11 mouse cellular contexts compared by ENCODE assay signal in the genomic region with DNA sequence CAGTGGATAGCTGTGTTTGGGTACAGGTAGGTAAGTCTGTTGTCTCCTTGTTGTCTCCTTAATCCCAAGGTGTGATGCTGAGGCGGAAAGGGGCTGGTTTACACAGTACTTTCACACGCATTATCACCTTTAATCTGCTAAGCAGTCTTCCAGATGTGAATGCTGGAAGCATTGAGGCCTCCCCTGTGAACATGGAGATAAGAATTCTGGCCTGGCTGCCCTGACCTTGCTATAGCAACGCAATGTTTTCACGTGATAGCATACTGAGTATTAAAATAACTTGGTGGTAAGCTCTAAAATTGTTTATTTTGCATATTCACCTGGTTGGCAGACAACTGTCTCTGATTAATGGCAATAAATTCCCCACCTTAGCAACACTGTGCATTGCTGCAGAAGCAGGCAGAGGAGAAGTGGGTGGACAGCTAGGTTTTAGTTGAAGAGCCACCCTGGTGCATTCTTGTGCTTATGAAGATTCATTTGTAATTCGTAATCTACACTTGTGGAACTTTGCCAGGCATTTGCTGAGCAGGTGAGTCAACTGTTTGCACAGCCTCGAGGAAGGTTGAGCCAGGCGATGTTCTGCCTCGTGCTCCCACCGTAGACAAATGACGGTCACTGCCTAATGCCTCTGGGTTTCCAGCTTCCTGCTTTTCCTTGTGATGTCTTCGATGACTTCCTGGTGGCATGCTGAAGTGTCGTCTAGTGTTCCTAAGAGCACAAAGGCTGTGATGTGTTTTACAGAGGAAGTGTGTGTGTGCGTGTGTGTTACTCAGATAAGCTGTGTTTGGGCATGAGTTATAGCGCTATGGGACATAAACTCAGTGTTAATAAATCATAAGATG. TPM values are rescaled to one million over a fixed set of nuclear protein-coding genes. Genes with fewer than 3 reads are reported as not detected.
A peak's percentile ranks its signal among the peaks of the same experiment; 100 is the strongest.
DNase-seq lines count a peak whose midpoint lies in the region; ATAC-seq and TF ChIP-seq lines count a peak whose summit lies in the region.
"Had no signal": no experiment of that assay in that cellular context is flagged by ENCODE, and none has a peak within 500 bp of the region (broad histone marks: within the 10 kb centered on the region; RNA-seq: fewer than 3 reads in every experiment).

No protein-coding gene starts in this region.

- H3K4me3 ChIP-seq in liver, adult 2 months (ENCODE audit: insufficient read depth, low read depth, low read length) = no peak overlapping the region
- no peak overlapping the region for H3K4me3 ChIP-seq in midbrain, embryonic 15.5 days
- H3K4me3 ChIP-seq: heart, embryonic 13.5 days had no signal

- no peaks in the 10 kb centered on the region for H3K79me2 ChIP-seq in liver, adult 2 months (ENCODE audit: control insufficient read depth, insufficient read depth, low read length)

- no peaks in the 10 kb centered on the region for H3K27me3 ChIP-seq in liver, adult 2 months (ENCODE audit: control insufficient read depth, insufficient read depth, low read length)
- H3K27me3 ChIP-seq in midbrain, embryonic 15.5 days (replicated peaks) = no peaks in the 10 kb centered on the region
- H3K27me3 ChIP-seq: heart, embryonic 13.5 days had no signal

- peak; percentile 9 for DNase-seq in kidney, postnatal 10 days
- DNase-seq in kidney, postnatal 25 days = no peak
- peak; percentile 10 for DNase-seq in NIH3T3 (ENCODE audit: low read depth)
- peak; percentile 12 for DNase-seq in liver, adult 2 months (ENCODE audit: extremely low read depth, low read depth, low spot score)
- peak; percentile 72 for DNase-seq in lung, postnatal 36 days
- DNase-seq in ovary, postnatal 10 days (ENCODE audit: low spot score) = no peak
- DNase-seq: cerebellum, postnatal 25 days; kidney, postnatal 36 days had no signal

- no peak for TF ChIP-seq CTCF in liver, adult 2 months (IDR thresholded peaks at IDR 0.05; ENCODE audit: low read depth, low read length)

- H3K27ac ChIP-seq in liver, adult 2 months (replicated peaks; ENCODE audit: insufficient read depth, low read depth, low read length) = no peak overlapping the region
- H3K27ac ChIP-seq in midbrain, embryonic 15.5 days = no peak overlapping the region
- H3K27ac ChIP-seq: heart, embryonic 13.5 days had no signal

- 56% methylated on average over 14 of the region's 14 CpGs for WGBS in liver, adult 2 months
- 86% methylated on average over 14 of the region's 14 CpGs for WGBS in midbrain, embryonic 15.5 days

- no peaks in the 10 kb centered on the region for H3K9me3 ChIP-seq in midbrain, embryonic 15.5 days
- H3K9me3 ChIP-seq: heart, embryonic 13.5 days had no signal

- H3K4me2 ChIP-seq in midbrain, embryonic 15.5 days = no peak overlapping the region
- H3K4me2 ChIP-seq: heart, embryonic 13.5 days had no signal

- H3K36me3 ChIP-seq in liver, adult 2 months (ENCODE audit: control insufficient read depth, insufficient read depth, low read length) = peaks cover 26% of the 10 kb centered on the region
- H3K36me3 ChIP-seq in midbrain, embryonic 15.5 days (replicated peaks) = no peaks in the 10 kb centered on the region
- H3K36me3 ChIP-seq: heart, embryonic 13.5 days had no signal

- H3K4me1 ChIP-seq in liver, adult 2 months (ENCODE audit: control insufficient read depth, insufficient read depth, low read length) = no peaks in the 10 kb centered on the region
- H3K4me1 ChIP-seq in midbrain, embryonic 15.5 days = no peaks in the 10 kb centered on the region

- TF ChIP-seq POLR2A in liver, adult 2 months (IDR thresholded peaks at IDR 0.05; ENCODE audit: extremely low read depth, insufficient read depth, low read length) = no peak

- ATAC-seq in cerebellum, adult (ENCODE audit: insufficient number of reproducible peaks, low FRiP score, low TSS enrichment) = no peak
- no peak for ATAC-seq in midbrain, embryonic 15.5 days (replicated peaks)

- H3K9ac ChIP-seq in liver, adult 2 months (ENCODE audit: low read depth, low read length) = no peak overlapping the region
- H3K9ac ChIP-seq in midbrain, embryonic 15.5 days = no peak overlapping the region
- H3K9ac ChIP-seq: heart, embryonic 13.5 days had no signal

RNA-seq across cellular contexts. Expression of a gene that starts 31.6 kb away (rescaled TPM):
- 42.0 and 45.5 TPM in 2 replicates for total RNA-seq in liver, adult 2 months (2014; rRNA removed)
- polyA plus RNA-seq in liver, adult 2 months (2012; rRNA removed) = 9.6 and 13.3 TPM in 2 replicates
- polyA plus RNA-seq in midbrain, embryonic 15.5 days (2015; fragmentation: Nextera tagmentation; extraction: Ambion mirVana) = 8.5 and 10.7 TPM in 2 replicates

Comparison
In these comparisons a context has a peak if more than half of its experiments do, and no peak if none do; other contexts are left out.
1. DNase-seq: peak in kidney, postnatal 10 days (single experiment), NIH3T3 (single experiment), liver, adult 2 months (single experiment) and lung, postnatal 36 days (single experiment); none in kidney, postnatal 25 days (0 of 2) and ovary, postnatal 10 days (single experiment).